Mouse (Mus musculus) neural tube, embryonic 11.5 days (tissue): ENCODE measurements around the gene Atp6v1f. TPM values are rescaled to one million over a fixed set of nuclear protein-coding genes. Genes with fewer than 3 reads are reported as not detected.

ENCODE experiments used
- ATAC-seq: fragments of 200-750 bp; cut with Nextera tagmentation; 2 replicates; pipeline ENCODE4 v1.8.0; 2017; ENCODE audit warnings: moderate number of reproducible peaks, mild to moderate bottlenecking, moderate TSS enrichment, moderate library complexity; ENCODE audit not compliant: insufficient read depth, low FRiP score, low TSS enrichment
- DNase-seq: peaks from one replicate; pipeline ENCODE4 v3.0.0-alpha.2; 2015; ENCODE audit warnings: low spot score
- H3K27ac ChIP-seq: fragments of 300-500 bp; sonication (generic); 2 replicates; pipeline ENCODE4 v1.5.1; 2014; ENCODE audit warnings: low read depth, mild to moderate bottlenecking, low read length
- H3K27me3 ChIP-seq: fragments of 300-500 bp; sonication (generic); 2 replicates; pipeline ENCODE4 v1.6.1; 2014; ENCODE audit warnings: mild to moderate bottlenecking, low read length, mixed read lengths; ENCODE audit not compliant: control insufficient read depth, insufficient read depth
- H3K36me3 ChIP-seq: fragments of 300-500 bp; sonication (generic); 2 replicates; pipeline ENCODE4 v1.6.1; 2014; ENCODE audit warnings: mild to moderate bottlenecking, low read length, moderate library complexity, mixed read lengths; ENCODE audit not compliant: control insufficient read depth, insufficient read depth
- H3K4me1 ChIP-seq: fragments of 300-500 bp; sonication (generic); 2 replicates; pipeline ENCODE4 v1.6.1; 2014; ENCODE audit warnings: low read length, mixed read lengths; ENCODE audit not compliant: control insufficient read depth, insufficient read depth
- H3K4me2 ChIP-seq: fragments of 300-500 bp; sonication (generic); 2 replicates; pipeline ENCODE4 v1.6.1; 2014; ENCODE audit warnings: low read depth, mild to moderate bottlenecking, moderate library complexity
- H3K4me3 ChIP-seq: fragments of 300-500 bp; sonication (generic); 2 replicates; pipeline ENCODE4 v1.5.1; 2014; ENCODE audit warnings: low read depth, low read length
- H3K9ac ChIP-seq: fragments of 300-500 bp; sonication (generic); 2 replicates; pipeline ENCODE4 v1.6.1; 2014; ENCODE audit warnings: mild to moderate bottlenecking, low read length
- H3K9me3 ChIP-seq: fragments of 300-500 bp; sonication (generic); 2 replicates; pipeline ENCODE4 v1.6.1; 2016; ENCODE audit warnings: low read length; ENCODE audit not compliant: control insufficient read depth
- WGBS: fragments of 180-500 bp; shearing (Covaris S2); extraction: QIAGEN DNeasy Blood & Tissue Kit; methylation state at CpG from one replicate; pipeline ENCODE4 v1.1.7; 2014; 5-methylcytosine and 5-hydroxymethylcytosine counted together
- polyA plus RNA-seq: library from polyadenylated mRNA; unstranded; fragments of >200 nt; fragmentation: Nextera tagmentation; extraction: Ambion mirVana; gene quantifications from 2 replicates; pipeline ENCODE4 v1.2.1, GENCODE M21; 2014

Gene Atp6v1f
- polyA plus RNA-seq, 1 experiment from 2014 or later, result 194 TPM

DNA sequence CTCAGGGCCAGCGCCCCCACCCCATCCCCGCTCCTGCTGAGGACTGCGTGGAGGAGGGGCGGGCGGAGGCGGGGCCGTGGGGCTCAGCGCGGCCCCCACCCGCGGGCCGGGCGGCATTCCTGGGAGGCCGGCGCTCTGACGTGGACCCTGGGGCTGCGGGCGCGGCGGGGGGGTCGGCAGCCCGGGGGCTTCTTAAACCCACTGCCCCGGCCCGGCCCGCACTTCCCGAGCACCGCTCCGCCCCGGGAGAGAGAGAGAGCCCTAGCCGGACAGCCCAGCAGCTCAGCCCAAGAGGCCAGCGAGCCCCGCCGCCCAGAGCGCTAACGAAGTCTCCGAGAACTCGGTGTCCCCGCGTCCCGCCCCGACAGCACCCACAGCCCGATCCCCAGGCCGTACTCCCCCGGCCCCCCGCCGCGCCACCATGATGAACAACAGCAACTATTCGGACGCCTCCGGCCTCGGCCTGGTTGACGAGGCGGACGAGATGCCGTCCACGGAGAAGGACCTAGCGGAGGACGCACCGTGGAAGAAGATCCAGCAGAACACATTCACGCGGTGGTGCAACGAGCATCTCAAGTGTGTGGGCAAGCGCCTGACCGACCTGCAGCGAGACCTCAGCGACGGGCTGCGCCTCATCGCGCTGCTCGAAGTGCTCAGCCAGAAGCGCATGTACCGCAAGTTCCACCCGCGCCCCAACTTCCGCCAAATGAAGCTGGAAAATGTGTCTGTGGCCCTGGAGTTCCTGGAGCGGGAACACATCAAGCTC is 34.3 kb upstream of the Atp6v1f start, which contains the start of gene Flnc:
TSS of gene Flnc (plus strand) at position 219 of the 766 bp plus-strand sequence.
- DNase-seq, result peak; percentile 53
- Histone ChIP-seq H3K9me3 (no peaks in the 10 kb centered on the region), H3K27ac (no peak within 1 kb of the TSS), H3K4me1 (peaks cover 30% of the 10 kb centered on the region), H3K27me3 (peaks cover 30% of the 10 kb centered on the region), H3K36me3 (no peaks in the 10 kb centered on the region), H3K4me3 (peak within 1 kb of the TSS; percentile 40), H3K9ac (peak within 1 kb of the TSS; percentile 48), H3K4me2 (peak within 1 kb of the TSS; percentile 62)
- no peak for ATAC-seq
- WGBS, result under 1% methylated on average over 72 of the region's 77 CpGs

DNA sequence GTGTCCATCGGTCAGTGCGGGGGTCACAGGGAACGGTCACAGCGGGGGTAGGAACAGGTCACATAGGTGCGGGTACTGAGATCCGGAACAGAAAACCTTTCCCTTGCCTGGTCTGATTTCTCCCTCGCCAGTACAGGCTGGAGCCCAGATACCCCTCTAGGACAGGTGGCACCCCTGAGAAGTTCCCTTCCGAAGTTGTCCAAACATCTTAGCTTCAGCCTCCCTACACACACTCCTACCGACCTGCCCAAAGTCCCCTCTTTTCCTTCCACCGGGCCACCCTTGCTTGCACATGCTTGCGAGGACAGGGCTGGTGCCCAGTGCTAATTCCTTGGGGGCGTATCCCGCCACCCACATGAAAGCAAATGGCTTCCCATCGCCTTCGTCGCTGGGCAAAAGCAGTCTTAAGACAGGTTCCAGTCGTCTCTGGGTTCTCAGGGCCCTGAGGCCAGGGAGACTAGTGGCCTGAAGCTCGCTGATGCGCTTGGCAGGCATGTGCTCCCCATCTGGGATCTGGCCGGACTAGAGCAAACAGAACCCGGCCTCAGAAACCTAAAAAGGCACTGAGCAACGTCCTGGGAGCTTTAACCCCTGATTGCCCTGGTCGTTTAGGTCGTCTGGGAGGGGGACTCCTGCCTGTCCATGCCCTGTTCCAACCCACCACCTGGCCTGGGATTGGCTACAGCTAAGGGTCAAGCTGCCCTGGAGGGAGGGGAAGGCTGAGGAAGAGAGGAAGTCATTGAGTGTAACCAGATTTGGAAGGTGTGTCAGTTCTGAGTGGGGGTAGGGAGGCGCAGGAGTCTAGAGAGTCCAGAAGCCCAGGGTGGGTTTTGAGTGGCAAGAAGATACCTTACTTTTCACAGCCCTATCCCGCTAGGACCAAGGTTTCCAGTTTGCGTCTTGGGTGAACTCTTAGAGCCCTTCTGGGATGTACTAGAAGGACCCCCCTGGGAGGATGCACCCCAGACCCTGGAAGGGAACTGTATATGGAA is 33.4 kb upstream of the Atp6v1f start:
- Histone ChIP-seq H3K36me3 (no peaks in the 10 kb centered on the region; the same call in 1 of the 2 replicates), H3K27ac (0 out of 2 replicates have a peak overlapping the region, but pooled peaks have one; percentile 6), H3K4me2 (peak overlapping the region; percentile 62), H3K9ac (peak overlapping the region; percentile 48; the same call in 1 of the 2 replicates), H3K4me3 (peak overlapping the region; percentile 40), H3K9me3 (no peaks in the 10 kb centered on the region), H3K4me1 (peaks cover 30% of the 10 kb centered on the region), H3K27me3 (peaks cover 30% of the 10 kb centered on the region)
- ATAC-seq (no peak), DNase-seq (peak; percentile 52)
- 3% methylated on average over 27 of the region's 27 CpGs for WGBS

GRCm38 (mm10) chr6:29434911-29435691 is 32.4 kb upstream of the Atp6v1f start:
- Histone ChIP-seq H3K27ac (peak overlapping the region; percentile 6), H3K4me1 (peaks cover 30% of the 10 kb centered on the region), H3K4me3 (peak overlapping the region; percentile 40), H3K36me3 (no peaks in the 10 kb centered on the region; the same call in 1 of the 2 replicates), H3K27me3 (peaks cover 30% of the 10 kb centered on the region), H3K9me3 (no peaks in the 10 kb centered on the region), H3K4me2 (peak overlapping the region; percentile 62), H3K9ac (peak overlapping the region; percentile 2)
- 1% methylated on average over 13 of the region's 13 CpGs for WGBS
- peak; percentile 15; the same call in 1 of the 2 replicates for ATAC-seq
- peak; percentile 64 for DNase-seq

- peak; percentile 61 for ATAC-seq
- WGBS, result 8% methylated on average over 6 of the region's 6 CpGs
- Histone ChIP-seq H3K27ac (peak overlapping the region; percentile 70), H3K4me1 (peaks cover 30% of the 10 kb centered on the region), H3K27me3 (peaks cover 30% of the 10 kb centered on the region), H3K9ac (peak overlapping the region; percentile 2), H3K36me3 (no peaks in the 10 kb centered on the region; the same call in 1 of the 2 replicates), H3K4me3 (peak overlapping the region; percentile 40; the same call in 1 of the 2 replicates), H3K9me3 (no peaks in the 10 kb centered on the region), H3K4me2 (peak overlapping the region; percentile 62)
- DNase-seq, result peak; percentile 59
Observed at GRCm38 (mm10) chr6:29435940-29436451, 31.5 kb upstream of the Atp6v1f start.

- Histone ChIP-seq H3K36me3 (no peaks in the 10 kb centered on the region; the same call in 1 of the 2 replicates), H3K4me2 (peak overlapping the region; percentile 62), H3K27ac (peak overlapping the region; percentile 70), H3K9me3 (no peaks in the 10 kb centered on the region), H3K27me3 (peaks cover 30% of the 10 kb centered on the region), H3K9ac (peak overlapping the region; percentile 29), H3K4me3 (0 out of 2 replicates have a peak overlapping the region, but pooled peaks have one; percentile 2), H3K4me1 (peaks cover 30% of the 10 kb centered on the region)
- WGBS, result 7% methylated on average over 11 of the region's 11 CpGs
- DNase-seq, result peak; percentile 29
- ATAC-seq, result peak; percentile 15
Observed at GRCm38 (mm10) chr6:29436461-29436934, 31.0 kb upstream of the Atp6v1f start.

DNA sequence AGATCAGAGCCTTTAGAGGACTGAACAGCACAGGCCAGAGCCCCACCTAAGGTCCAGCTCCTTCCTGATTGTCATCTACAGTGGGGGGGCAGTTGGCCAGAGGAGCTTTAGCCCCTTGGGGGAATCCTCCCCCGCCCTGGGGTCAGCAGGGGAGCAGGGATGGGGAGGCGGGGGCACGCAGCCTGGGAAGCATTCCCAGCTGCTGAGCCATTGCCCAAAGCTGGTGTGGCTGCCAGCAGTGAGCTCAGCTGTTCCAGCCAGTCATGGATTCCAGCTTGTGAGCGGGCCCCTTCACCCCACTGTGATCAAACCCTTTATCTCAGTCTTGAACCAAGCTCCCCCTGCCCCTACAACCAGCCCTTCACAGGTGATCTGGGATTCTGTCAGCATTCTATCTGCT is 28.3 kb upstream of the Atp6v1f start:
- Histone ChIP-seq H3K9me3 (no peaks in the 10 kb centered on the region), H3K27me3 (peaks cover 11% of the 10 kb centered on the region), H3K4me3 (no peak overlapping the region), H3K36me3 (no peaks in the 10 kb centered on the region; the same call in 1 of the 2 replicates), H3K9ac (no peak overlapping the region), H3K4me2 (no peak overlapping the region), H3K27ac (no peak overlapping the region), H3K4me1 (peaks cover 23% of the 10 kb centered on the region)
- ATAC-seq, result no peak
- no peak for DNase-seq
- 88% methylated on average over 4 of the region's 4 CpGs for WGBS

GRCm38 (mm10) chr6:29439789-29440188 is 27.7 kb upstream of the Atp6v1f start:
- H3K4me1 ChIP-seq, result peaks cover 20% of the 10 kb centered on the region
- WGBS, result 94% methylated on average over 6 of the region's 6 CpGs
- no peak for DNase-seq
- no peak overlapping the region for H3K27ac ChIP-seq
- H3K4me3 ChIP-seq, result no peak overlapping the region
- H3K9me3 ChIP-seq, result no peaks in the 10 kb centered on the region
- no peaks in the 10 kb centered on the region; the same call in 1 of the 2 replicates for H3K36me3 ChIP-seq
- peaks cover 5% of the 10 kb centered on the region; the same call in 1 of the 2 replicates for H3K27me3 ChIP-seq
- ATAC-seq, result no peak
- no peak overlapping the region for H3K4me2 ChIP-seq
- no peak overlapping the region for H3K9ac ChIP-seq
